Comparison of ENCODE assay signal across 10 mouse cellular contexts in genomic region chr4:46463130-46463830, GRCm38 (mm10). TPM values are rescaled to one million over a fixed set of nuclear protein-coding genes. Genes with fewer than 3 reads are reported as not detected.
DNase-seq lines count a peak whose midpoint lies in the region; ATAC-seq and TF ChIP-seq lines count a peak whose summit lies in the region.
"Had no signal": no experiment of that assay in that cellular context is flagged by ENCODE, and none has a peak within 500 bp of the region (broad histone marks: within the 10 kb centered on the region; RNA-seq: fewer than 3 reads in every experiment).

No protein-coding gene starts in this region.

- peak; percentile 62 for DNase-seq in adrenal gland, postnatal 14 days
- DNase-seq in adrenal gland, adult 18-20 months (ENCODE audit: low spot score in 2 of 2): no peak
- no peak for DNase-seq in lung, adult 2 months
- no peak for DNase-seq in lung, adult 18-20 months
- peak; percentile 59 for DNase-seq in embryo, embryonic 11 days
- peak; percentile 31 for DNase-seq in liver, adult 2 months (ENCODE audit: extremely low read depth, low read depth, low spot score)
- DNase-seq in spleen, adult 12 weeks (ENCODE audit: low spot score): peak; percentile 41

- H3K79me2 ChIP-seq in liver, adult 2 months (ENCODE audit: control insufficient read depth, insufficient read depth, low read length): peaks cover under 1% of the 10 kb centered on the region; the same call in 1 of the 2 replicates

- H3K4me1 ChIP-seq in lung, adult 2 months (ENCODE audit: control insufficient read depth, insufficient read depth, low read length): 0 out of 2 replicates have a peak, but pooled peaks cover under 1% of the 10 kb centered on the region
- no peaks in the 10 kb centered on the region for H3K4me1 ChIP-seq in liver, adult 2 months (ENCODE audit: control insufficient read depth, insufficient read depth, low read length)
- H3K4me1 ChIP-seq: neural tube, embryonic 12.5 days had no signal

- no peak overlapping the region for H3K27ac ChIP-seq in liver, adult 2 months (replicated peaks; ENCODE audit: insufficient read depth, low read depth, low read length)
- H3K27ac ChIP-seq: neural tube, embryonic 12.5 days had no signal

- no peak overlapping the region for H3K4me3 ChIP-seq in lung, adult 2 months (replicated peaks; ENCODE audit: extremely low read depth, low read depth, low read length)
- H3K4me3 ChIP-seq in liver, adult 2 months (ENCODE audit: insufficient read depth, low read depth, low read length): no peak overlapping the region
- H3K4me3 ChIP-seq: neural tube, embryonic 12.5 days had no signal

- H3K9ac ChIP-seq in liver, adult 2 months (ENCODE audit: low read depth, low read length): no peak overlapping the region
- H3K9ac ChIP-seq: neural tube, embryonic 12.5 days had no signal

- TF ChIP-seq CTCF in lung, adult 2 months (IDR thresholded peaks at IDR 0.05; ENCODE audit: insufficient read depth, low read length): peak; percentile 57
- peak; percentile 72 for TF ChIP-seq CTCF in liver, adult 2 months (IDR thresholded peaks at IDR 0.05; ENCODE audit: low read depth, low read length)

- WGBS in lung, adult 2 months: 78% methylated on average over 7 of the region's 7 CpGs
- WGBS in liver, adult 2 months: 85% methylated on average over 7 of the region's 7 CpGs

- no peaks in the 10 kb centered on the region for H3K27me3 ChIP-seq in liver, adult 2 months (ENCODE audit: control insufficient read depth, insufficient read depth, low read length)
- H3K27me3 ChIP-seq: neural tube, embryonic 12.5 days had no signal

- ATAC-seq in inflammation-experienced regulatory T-cells, adult 6 months: no peak

- no peak for TF ChIP-seq POLR2A in lung, adult 2 months (IDR thresholded peaks at IDR 0.05; ENCODE audit: borderline replicate concordance, extremely low read depth, low read depth, low read length)
- TF ChIP-seq POLR2A in liver, adult 2 months (IDR thresholded peaks at IDR 0.05; ENCODE audit: extremely low read depth, insufficient read depth, low read length): no peak

- H3K36me3 ChIP-seq in liver, adult 2 months (ENCODE audit: control insufficient read depth, insufficient read depth, low read length): peaks cover 50% of the 10 kb centered on the region

RNA-seq across cellular contexts. Expression of gene Anp32b, which starts 12.6 kb away (rescaled TPM):
- total RNA-seq in adrenal gland, postnatal 14 days (2021): 156 and 162 TPM in 2 replicates
- total RNA-seq in adrenal gland, adult 18-20 months (2021): 100 to 1,000 TPM in 1 of 2 experiments, 10 to 100 TPM in 1; 90.3 to 111 TPM
- polyA plus RNA-seq in lung, adult 2 months (2012; rRNA removed): 14.4 and 19.2 TPM in 2 replicates
- 3.5 and 4.8 TPM in 2 replicates for total RNA-seq in liver, adult 2 months (2014; rRNA removed)
- 6.1 and 7.1 TPM in 2 replicates for polyA plus RNA-seq in liver, adult 2 months (2012; rRNA removed)
- polyA plus RNA-seq in inflammation-experienced regulatory T-cells, adult 6 months (2017; shearing (Covaris generic)): 10 to 100 TPM; 46.4 to 53.4 (median 46.5) TPM

RNA-seq across cellular contexts. Expression of gene Nans, which starts 25.8 kb away (rescaled TPM):
- 31.5 and 43.4 TPM in 2 replicates for total RNA-seq in adrenal gland, postnatal 14 days (2021)
- total RNA-seq in adrenal gland, adult 18-20 months (2021): 10 to 100 TPM; 29.9 to 35.4 TPM
- 20.1 and 21.6 TPM in 2 replicates for polyA plus RNA-seq in lung, adult 2 months (2012; rRNA removed)
- 10.7 and 14.3 TPM in 2 replicates for total RNA-seq in liver, adult 2 months (2014; rRNA removed)
- polyA plus RNA-seq in liver, adult 2 months (2012; rRNA removed): 11.5 and 13.0 TPM in 2 replicates
- polyA plus RNA-seq in inflammation-experienced regulatory T-cells, adult 6 months (2017; shearing (Covaris generic)): 10 to 100 TPM; 63.1 to 97.7 (median 70.1) TPM

RNA-seq across cellular contexts. Expression of gene Hemgn, which starts 50.0 kb away (rescaled TPM):
- total RNA-seq in adrenal gland, postnatal 14 days (2021): 1.2 and 9.0 TPM in 2 replicates
- not detected for total RNA-seq in adrenal gland, adult 18-20 months (2021)
- not detected in 2 replicates for polyA plus RNA-seq in lung, adult 2 months (2012; rRNA removed)
- total RNA-seq in liver, adult 2 months (2014; rRNA removed): not detected in 2 replicates
- not detected in 2 replicates for polyA plus RNA-seq in liver, adult 2 months (2012; rRNA removed)
- under 1 TPM in 2 of 3 experiments, not detected in 1; 0.15 to 0.32 TPM for polyA plus RNA-seq in inflammation-experienced regulatory T-cells, adult 6 months (2017; shearing (Covaris generic))
- total RNA-seq: ES-E14 had no signal

Comparison
In these comparisons a context has a peak if more than half of its experiments do, and no peak if none do; other contexts are left out.
1. DNase-seq: peak in adrenal gland, postnatal 14 days (single experiment), embryo, embryonic 11 days (single experiment), liver, adult 2 months (single experiment) and spleen, adult 12 weeks (single experiment); none in adrenal gland, adult 18-20 months (0 of 2), lung, adult 2 months (single experiment) and lung, adult 18-20 months (0 of 2).
2. RNA of gene Anp32b, which starts 12.6 kb away (total RNA-seq): 156 to 162 TPM in adrenal gland, postnatal 14 days and 90.3 to 111 TPM in adrenal gland, adult 18-20 months; 3.5 to 4.8 TPM in liver, adult 2 months; every median in the first group is over 10 times any median in the second.